Mouse (Mus musculus) MEL (cell line): ENCODE measurements around the gene Tmem107. TPM values are rescaled to one million over a fixed set of nuclear protein-coding genes. Genes with fewer than 3 reads are reported as not detected.

Experiments used
- DNase-seq: peaks from one replicate; pipeline ENCODE4 v3.0.0; 2011; ENCODE audit warnings: low read depth, low spot score
- H3K27ac ChIP-seq: 2 replicates; pipeline ENCODE4 v1.5.1; 2012; ENCODE audit warnings: low read depth, mild to moderate bottlenecking, control low read depth, low read length, moderate library complexity; ENCODE audit not compliant: control insufficient read depth
- H3K27me3 ChIP-seq, 2 experiments: fragments of 150-350 bp in 1 of 2; sonication (generic) in 1 of 2; 2 replicates each; pipeline ENCODE4 v1.6.1; 2012; ENCODE audit warnings: low read length in 2 of 2, mild to moderate bottlenecking in 2 of 2, improper control_type of control experiment in 1 of 2, moderate library complexity in 1 of 2; ENCODE audit not compliant: insufficient read depth in 2 of 2, control insufficient read depth in 1 of 2
- H3K36me3 ChIP-seq, 2 experiments: 2 replicates each; pipeline ENCODE4 v1.6.1; 2012 to 2014; ENCODE audit warnings: low read length in 2 of 2, improper control_type of control experiment in 1 of 2, inconsistent platforms in 1 of 2, mild to moderate bottlenecking in 1 of 2; ENCODE audit not compliant: insufficient read depth in 2 of 2, control insufficient read depth in 1 of 2
- H3K4me1 ChIP-seq, 2 experiments: fragments of 150-350 bp in 1 of 2; sonication (generic) in 1 of 2; 2 replicates each; pipeline ENCODE4 v1.6.1; 2012; ENCODE audit warnings: low read length in 2 of 2, improper control_type of control experiment in 1 of 2, mild to moderate bottlenecking in 1 of 2; ENCODE audit not compliant: insufficient read depth in 2 of 2, control insufficient read depth in 1 of 2
- H3K4me3 ChIP-seq, 2 experiments: fragments of 150-350 bp in 1 of 2; sonication (generic) in 1 of 2; 2 replicates each; pipeline ENCODE4 v1.5.1; 2012; ENCODE audit warnings: low read depth in 2 of 2, low read length in 2 of 2, mild to moderate bottlenecking in 2 of 2, moderate library complexity in 2 of 2, control low read depth in 1 of 2, improper control_type of control experiment in 1 of 2; ENCODE audit not compliant: control insufficient read depth in 1 of 2, insufficient read depth in 1 of 2
- H3K79me2 ChIP-seq: 2 replicates; pipeline ENCODE4 v1.6.1; 2012; ENCODE audit warnings: mild to moderate bottlenecking, low read length, moderate library complexity; ENCODE audit not compliant: control insufficient read depth, poor library complexity, insufficient read depth
- H3K9ac ChIP-seq: 2 replicates; pipeline ENCODE4 v1.6.1; 2012; ENCODE audit warnings: low read depth, mild to moderate bottlenecking, control low read depth, low read length, moderate library complexity; ENCODE audit not compliant: control insufficient read depth, poor library complexity, severe bottlenecking
- H3K9me3 ChIP-seq: fragments of 150-350 bp; sonication (generic); replicated peaks from 2 replicates; pipeline ENCODE4 v1.6.1; 2012; ENCODE audit warnings: mild to moderate bottlenecking, low read length, improper control_type of control experiment, moderate library complexity; ENCODE audit not compliant: insufficient read depth
- BHLHE40 ChIP-seq: IDR thresholded peaks from 2 replicates; pipeline ENCODE4 v1.6.1; 2012; ENCODE audit warnings: low read depth, mild to moderate bottlenecking, inconsistent platforms, low read length, improper control_type of control experiment, borderline replicate concordance
- CHD2 ChIP-seq: IDR thresholded peaks from 2 replicates; pipeline ENCODE4 v1.6.1; 2011; ENCODE audit warnings: low read length, improper control_type of control experiment
- KAT2A ChIP-seq: conservative IDR thresholded peaks from 2 replicates; pipeline ENCODE4 v1.6.1; 2012; ENCODE audit warnings: low read depth, low read length, improper control_type of control experiment, inconsistent platforms
- MEF2A ChIP-seq: IDR thresholded peaks from 2 replicates; pipeline ENCODE4 v1.6.1; 2014; ENCODE audit warnings: low read depth, mild to moderate bottlenecking, inconsistent platforms, low read length, improper control_type of control experiment; ENCODE audit not compliant: poor library complexity, insufficient replicate concordance, severe bottlenecking; ENCODE audit errors: extremely low read depth
- MXI1 ChIP-seq: IDR thresholded peaks from 2 replicates; pipeline ENCODE4 v1.6.1; 2011; ENCODE audit warnings: mild to moderate bottlenecking, low read depth, low read length, improper control_type of control experiment
- NRF1 ChIP-seq: IDR thresholded peaks from 2 replicates; pipeline ENCODE4 v1.6.1; 2014; ENCODE audit warnings: low read depth, mild to moderate bottlenecking, inconsistent platforms, low read length, improper control_type of control experiment, moderate library complexity; ENCODE audit not compliant: poor library complexity, insufficient read depth, severe bottlenecking
- RCOR1 ChIP-seq: IDR thresholded peaks from 2 replicates; pipeline ENCODE4 v1.6.1; 2012; ENCODE audit warnings: low read depth, mild to moderate bottlenecking, inconsistent platforms, low read length, improper control_type of control experiment
- SIN3A ChIP-seq: IDR thresholded peaks from 2 replicates; pipeline ENCODE4 v1.6.1; 2012; ENCODE audit warnings: low read length, improper control_type of control experiment, inconsistent platforms
- TAL1 ChIP-seq: IDR thresholded peaks from 2 replicates; pipeline ENCODE4 v1.6.1; 2012; ENCODE audit warnings: mild to moderate bottlenecking, inconsistent platforms, low read length, moderate library complexity, mixed read lengths
- TCF12 ChIP-seq: IDR thresholded peaks from 2 replicates; pipeline ENCODE4 v1.6.1; 2014; ENCODE audit warnings: low read depth, mild to moderate bottlenecking, inconsistent platforms, low read length, improper control_type of control experiment, moderate library complexity
- USF1 ChIP-seq: IDR thresholded peaks from 2 replicates; pipeline ENCODE4 v1.6.1; 2014; ENCODE audit warnings: low read depth, mild to moderate bottlenecking, inconsistent platforms, low read length, improper control_type of control experiment, moderate library complexity
- ZMIZ1 ChIP-seq: IDR thresholded peaks from 2 replicates; pipeline ENCODE4 v1.6.1; 2012; ENCODE audit warnings: low read depth, mild to moderate bottlenecking, inconsistent platforms, low read length, improper control_type of control experiment, moderate library complexity
- ZNF384 ChIP-seq: IDR thresholded peaks from 2 replicates; pipeline ENCODE4 v1.6.1; 2012; ENCODE audit warnings: low read depth, mild to moderate bottlenecking, inconsistent platforms, low read length, improper control_type of control experiment
- polyA plus RNA-seq, 2 experiments: library from polyadenylated mRNA; stranded (reverse) in 1 of 2; unstranded in 1 of 2; fragments of >175 nt in 1 of 2; fragments of >200 nt in 1 of 2; gene quantifications; 2 replicates each; pipeline versions ENCODE4 v1.2.1 to v1.2.4; 2012; ENCODE audit warnings: low replicate concordance in 2 of 2, low read depth in 1 of 2; ENCODE audit not compliant: insufficient read length in 2 of 2, insufficient read depth in 1 of 2, missing spikeins in 1 of 2
- total RNA-seq: library from RNA; depleted of rRNA; stranded (reverse); fragments of 300-350 nt; gene quantifications from 2 replicates; pipeline ENCODE4 v1.2.3, GENCODE M21; 2012

Gene Tmem107
- total and polyA plus RNA-seq, 3 experiments: 47.0 to 79.5 TPM; not detected in 1

- Histone ChIP-seq H3K9me3 (no peaks in the 10 kb centered on the region), H3K79me2 (peaks cover 17% of the 10 kb centered on the region)
- no peak for DNase-seq
- no peak for TF ChIP-seq KAT2A
- TF ChIP-seq BHLHE40: no peak
- no peak for TF ChIP-seq RCOR1
- TF ChIP-seq NRF1: no peak
- TF ChIP-seq SIN3A: no peak
- TF ChIP-seq MXI1: no peak
- TF ChIP-seq CHD2: no peak
- no peak for TF ChIP-seq MEF2A
- no peak for TF ChIP-seq TCF12
- no peak for TF ChIP-seq USF1
- TF ChIP-seq TAL1: no peak
- no peak for TF ChIP-seq ZMIZ1
- TF ChIP-seq, all 39 proteins: peak for 0
- H3K27me3 ChIP-seq: no peaks in the 10 kb centered on the region; a peak in 2 of 4 replicates
- H3K36me3 ChIP-seq: peaks cover 4 to 5% of the 10 kb centered on the region in 2 experiments; a peak in 2 of 4 replicates
- H3K4me3 ChIP-seq: no peak overlapping the region
- peaks cover 3 to 16% of the 10 kb centered on the region in 2 experiments; a peak in 3 of 4 replicates for H3K4me1 ChIP-seq
- no peak overlapping the region for H3K9ac ChIP-seq
- H3K27ac ChIP-seq: no peak overlapping the region
Measured at GRCm38 (mm10) chr11:69087082-69087481, 16.5 kb downstream of the Tmem107 start.

- H3K27me3 ChIP-seq: no peaks in the 10 kb centered on the region; a peak in 2 of 4 replicates
- H3K79me2 ChIP-seq: peaks cover 17% of the 10 kb centered on the region
- H3K27ac ChIP-seq: no peak overlapping the region
- TF ChIP-seq ZNF384 (no peak), USF1 (peak; percentile 25; the same call in 1 of the 2 replicates)
- H3K4me3 ChIP-seq: no peak overlapping the region
- no peak for DNase-seq
- no peak overlapping the region for H3K9ac ChIP-seq
- no peaks in the 10 kb centered on the region for H3K9me3 ChIP-seq
- H3K4me1 ChIP-seq: peaks cover 3 to 16% of the 10 kb centered on the region in 2 experiments; a peak in 3 of 4 replicates
- peaks cover 5 to 6% of the 10 kb centered on the region in 2 experiments; a peak in 3 of 4 replicates for H3K36me3 ChIP-seq
Measured at GRCm38 (mm10) chr11:69087597-69087996, 17.0 kb downstream of the Tmem107 start.
